Mouse (Mus musculus) stomach, embryonic 14.5 days (tissue): Measurements from ENCODE around the gene Agap2. TPM values are rescaled to one million over a fixed set of nuclear protein-coding genes. Genes with fewer than 3 reads are reported as not detected.

Source experiments
- ATAC-seq: fragments of 200-750 bp; cut with Nextera tagmentation; 2 replicates; pipeline ENCODE4 v1.8.0; 2017; ENCODE audit warnings: low read depth, moderate TSS enrichment; ENCODE audit not compliant: insufficient number of reproducible peaks, insufficient read depth, low FRiP score
- H3K27ac ChIP-seq: fragments of 300-500 bp; sonication (generic); 2 replicates; pipeline ENCODE4 v1.5.1; 2014; ENCODE audit warnings: mild to moderate bottlenecking, low read length, moderate library complexity, mixed read lengths
- H3K27me3 ChIP-seq: fragments of 300-500 bp; sonication (generic); 2 replicates; pipeline ENCODE4 v1.6.1; 2014; ENCODE audit warnings: low read length, control low read depth, mixed read lengths; ENCODE audit not compliant: control insufficient read depth, insufficient read depth
- H3K36me3 ChIP-seq: fragments of 300-500 bp; sonication (generic); 2 replicates; pipeline ENCODE4 v1.6.1; 2014; ENCODE audit warnings: mild to moderate bottlenecking, control low read depth, low read length, moderate library complexity, mixed read lengths; ENCODE audit not compliant: control insufficient read depth, insufficient read depth
- H3K4me1 ChIP-seq: fragments of 300-500 bp; sonication (generic); 2 replicates; pipeline ENCODE4 v1.6.1; 2014; ENCODE audit warnings: low read length, control low read depth, mixed read lengths; ENCODE audit not compliant: control insufficient read depth, insufficient read depth
- H3K4me2 ChIP-seq: fragments of 300-500 bp; sonication (generic); replicated peaks from 2 replicates; pipeline ENCODE4 v1.6.1; 2014; ENCODE audit warnings: low read depth, low read length, control low read depth
- H3K4me3 ChIP-seq: fragments of 300-500 bp; sonication (generic); 2 replicates; pipeline ENCODE4 v1.5.1; 2014; ENCODE audit warnings: low read depth, low read length, control low read depth
- H3K9ac ChIP-seq: fragments of 300-500 bp; sonication (generic); replicated peaks from 2 replicates; pipeline ENCODE4 v1.6.1; 2014; ENCODE audit warnings: low read depth, mild to moderate bottlenecking, control low read depth, low read length, moderate library complexity, mixed read lengths
- H3K9me3 ChIP-seq: fragments of 300-500 bp; sonication (generic); 2 replicates; pipeline ENCODE4 v1.6.1; 2016; ENCODE audit warnings: low read depth, low read length, control low read depth; ENCODE audit not compliant: control insufficient read depth
- WGBS: fragments of 180-500 bp; shearing (Covaris S2); extraction: QIAGEN DNeasy Blood & Tissue Kit; methylation state at CpG from one replicate; pipeline ENCODE4 v1.1.7; 2014; 5-methylcytosine and 5-hydroxymethylcytosine counted together
- polyA plus RNA-seq: library from polyadenylated mRNA; unstranded; fragments of >200 nt; fragmentation: Nextera tagmentation; extraction: Ambion mirVana; gene quantifications from 2 replicates; pipeline ENCODE4 v1.2.1, GENCODE M21; 2014

The Agap2 gene
- polyA plus RNA-seq, 1 experiment from 2014 or later = 0.27 TPM

GRCm38 (mm10) chr10:127136510-127136909, 61.4 kb downstream of the Agap2 start:
- Histone ChIP-seq H3K27me3 (no peaks in the 10 kb centered on the region), H3K4me2 (no peak overlapping the region), H3K36me3 (no peaks in the 10 kb centered on the region), H3K27ac (no peak overlapping the region), H3K4me1 (no peaks in the 10 kb centered on the region), H3K9me3 (no peaks in the 10 kb centered on the region), H3K4me3 (no peak overlapping the region), H3K9ac (no peak overlapping the region)
- ATAC-seq = no peak
- 75% methylated on average over 4 of the region's 4 CpGs for WGBS

GRCm38 (mm10) chr10:127137896-127138295, 62.8 kb downstream of the Agap2 start:
- H3K4me2 ChIP-seq = no peak overlapping the region
- no peak for ATAC-seq

GRCm38 (mm10) chr10:127138328-127139141, 63.5 kb downstream of the Agap2 start:
- Histone ChIP-seq H3K4me1 (no peaks in the 10 kb centered on the region), H3K27me3 (no peaks in the 10 kb centered on the region), H3K4me2 (no peak overlapping the region), H3K27ac (peak overlapping the region; percentile 33; the same call in 1 of the 2 replicates), H3K9ac (no peak overlapping the region), H3K9me3 (no peaks in the 10 kb centered on the region), H3K4me3 (no peak overlapping the region), H3K36me3 (no peaks in the 10 kb centered on the region)
- 75% methylated on average over 18 of the region's 18 CpGs for WGBS
- ATAC-seq = 0 out of 2 replicates have a peak, but pooled peaks have one; percentile 38

More at GRCm38 (mm10) chr10:127137896-127138295, 62.8 kb downstream of the Agap2 start:
- 71% methylated on average over 3 of the region's 3 CpGs for WGBS
- no peak overlapping the region for H3K4me3 ChIP-seq
- H3K4me1 ChIP-seq = no peaks in the 10 kb centered on the region
- no peaks in the 10 kb centered on the region for H3K36me3 ChIP-seq
- H3K27ac ChIP-seq = no peak overlapping the region
- H3K27me3 ChIP-seq = no peaks in the 10 kb centered on the region
- H3K9me3 ChIP-seq = no peaks in the 10 kb centered on the region
- H3K9ac ChIP-seq = no peak overlapping the region

- no peak overlapping the region for H3K4me3 ChIP-seq
- no peak for ATAC-seq
- H3K9me3 ChIP-seq = no peaks in the 10 kb centered on the region
- no peak overlapping the region for H3K27ac ChIP-seq
- H3K4me2 ChIP-seq = no peak overlapping the region
- H3K36me3 ChIP-seq = no peaks in the 10 kb centered on the region
- no peak overlapping the region for H3K9ac ChIP-seq
- H3K27me3 ChIP-seq = no peaks in the 10 kb centered on the region
- 79% methylated on average over 11 of the region's 11 CpGs for WGBS
- no peaks in the 10 kb centered on the region for H3K4me1 ChIP-seq
Measured at GRCm38 (mm10) chr10:127140971-127141370, 65.9 kb downstream of the Agap2 start.

GRCm38 (mm10) chr10:127141500-127141899, 66.4 kb downstream of the Agap2 start:
- WGBS = 53% methylated on average over 8 of the region's 8 CpGs
- H3K27me3 ChIP-seq = no peaks in the 10 kb centered on the region

More at GRCm38 (mm10) chr10:127141500-127141899, 66.4 kb downstream of the Agap2 start:
- H3K9me3 ChIP-seq = no peaks in the 10 kb centered on the region
- no peak overlapping the region for H3K9ac ChIP-seq
- no peak overlapping the region for H3K4me3 ChIP-seq
- H3K4me1 ChIP-seq = no peaks in the 10 kb centered on the region
- no peak overlapping the region for H3K27ac ChIP-seq
- no peak for ATAC-seq
- H3K4me2 ChIP-seq = no peak overlapping the region
- H3K36me3 ChIP-seq = no peaks in the 10 kb centered on the region

Other genes with a start within 250 kb of the Agap2 start
- 19.0 and 20.3 TPM in 2 replicates for gene Atp23, start 173.9 kb upstream of the Agap2 start, polyA plus RNA-seq
- 103 and 107 TPM in 2 replicates for gene Ctdsp2, start 96.6 kb upstream of the Agap2 start, polyA plus RNA-seq
- gene Avil, start 74.6 kb upstream of the Agap2 start, polyA plus RNA-seq = 0.29 and 0.58 TPM in 2 replicates
- 78.6 and 83.7 TPM in 2 replicates for gene Tsfm, start 44.4 kb upstream of the Agap2 start, polyA plus RNA-seq
- gene Mettl1, start 33.9 kb upstream of the Agap2 start, polyA plus RNA-seq = 65.5 and 70.6 TPM in 2 replicates
- gene Eef1akmt3, start 33.8 kb upstream of the Agap2 start, polyA plus RNA-seq = 0.80 and 1.1 TPM in 2 replicates
- gene Cyp27b1, start 27.0 kb upstream of the Agap2 start, polyA plus RNA-seq = 0.13 and 0.18 TPM in 2 replicates
- gene March9, start 15.1 kb upstream of the Agap2 start, polyA plus RNA-seq = 2.0 and 2.3 TPM in 2 replicates
- gene Cdk4, start 11.8 kb upstream of the Agap2 start, polyA plus RNA-seq = 1,788 and 1,817 TPM in 2 replicates
- gene Tspan31, start 5.0 kb upstream of the Agap2 start, polyA plus RNA-seq = 124 and 141 TPM in 2 replicates
- 47.8 and 52.7 TPM in 2 replicates for gene Os9, start 45.8 kb downstream of the Agap2 start, polyA plus RNA-seq
- 27.7 and 29.4 TPM in 2 replicates for gene B4galnt1, start 89.9 kb downstream of the Agap2 start, polyA plus RNA-seq
- gene Slc26a10, start 105.4 kb downstream of the Agap2 start, polyA plus RNA-seq = 0.34 and 0.82 TPM in 2 replicates
- 64.0 and 71.1 TPM in 2 replicates for gene Arhgef25, start 114.8 kb downstream of the Agap2 start, polyA plus RNA-seq
- gene Dtx3, start 120.4 kb downstream of the Agap2 start, polyA plus RNA-seq = 123 and 125 TPM in 2 replicates
- 22.7 and 22.9 TPM in 2 replicates for gene Pip4k2c, start 136.3 kb downstream of the Agap2 start, polyA plus RNA-seq
- 7.7 and 7.8 TPM in 2 replicates for gene Kif5a, start 188.1 kb downstream of the Agap2 start, polyA plus RNA-seq
- 161 and 177 TPM in 2 replicates for gene Dctn2, start 191.1 kb downstream of the Agap2 start, polyA plus RNA-seq
- gene Mbd6, start 213.7 kb downstream of the Agap2 start, polyA plus RNA-seq = 22.2 and 23.2 TPM in 2 replicates
- 96.9 and 107 TPM in 2 replicates for gene Mars, start 236.5 kb downstream of the Agap2 start, polyA plus RNA-seq
- gene Arhgap9, start 246.7 kb downstream of the Agap2 start, polyA plus RNA-seq = 3.2 and 3.9 TPM in 2 replicates